Mouse (Mus musculus) liver, embryonic 14.5 days (tissue): Measurements from ENCODE around the gene Rassf7. TPM values are rescaled to one million over a fixed set of nuclear protein-coding genes. Genes with fewer than 3 reads are reported as not detected.
A peak's percentile ranks its signal among the peaks of the same experiment; 100 is the strongest.

ENCODE experiments used
- ATAC-seq: fragments of 200-750 bp; cut with Nextera tagmentation; 2 replicates; pipeline ENCODE4 v1.8.0; 2017; ENCODE audit warnings: moderate number of reproducible peaks, mild to moderate bottlenecking, moderate library complexity; ENCODE audit not compliant: insufficient read depth
- DNase-seq, 3 experiments: peaks; one replicate each; pipeline ENCODE4 v3.0.0-alpha.2; 2012 to 2013; ENCODE audit warnings: low read depth in 3 of 3, low spot score in 3 of 3
- H3K27ac ChIP-seq: fragments of 300-500 bp; sonication (generic); 2 replicates; pipeline ENCODE4 v1.5.1; 2014; ENCODE audit warnings: moderate library complexity, mild to moderate bottlenecking, control low read depth, inconsistent platforms
- H3K27me3 ChIP-seq: fragments of 300-500 bp; sonication (generic); 2 replicates; pipeline ENCODE4 v1.6.1; 2014; ENCODE audit warnings: mild to moderate bottlenecking, low read length, moderate library complexity; ENCODE audit not compliant: control insufficient read depth, insufficient read depth
- H3K36me3 ChIP-seq: fragments of 300-500 bp; sonication (generic); replicated peaks from 2 replicates; pipeline ENCODE4 v1.6.1; 2014; ENCODE audit warnings: low read depth; ENCODE audit not compliant: control insufficient read depth, insufficient read depth
- H3K4me1 ChIP-seq, 2 experiments: fragments of 200-500 bp in 1 of 2; fragments of 300-500 bp in 1 of 2; sonication (generic) in 1 of 2; replicated peaks; 2 replicates each; pipeline ENCODE4 v1.6.1; 2012 to 2014; ENCODE audit warnings: antibody characterized with exemption in 1 of 2, inconsistent platforms in 1 of 2, low read length in 1 of 2; ENCODE audit not compliant: control insufficient read depth in 2 of 2, insufficient read depth in 2 of 2
- H3K4me2 ChIP-seq: fragments of 300-500 bp; sonication (generic); 2 replicates; pipeline ENCODE4 v1.6.1; 2014; ENCODE audit warnings: low read depth, mild to moderate bottlenecking, control low read depth, moderate library complexity
- H3K4me3 ChIP-seq, 2 experiments: fragments of 200-500 bp in 1 of 2; fragments of 300-500 bp in 1 of 2; sonication (generic) in 1 of 2; 2 replicates each; pipeline ENCODE4 v1.5.1; 2012 to 2014; ENCODE audit warnings: low read depth in 2 of 2, low read length in 2 of 2, mild to moderate bottlenecking in 2 of 2, control low read depth in 1 of 2, inconsistent platforms in 1 of 2, moderate library complexity in 1 of 2; ENCODE audit not compliant: insufficient read depth in 1 of 2
- H3K9ac ChIP-seq: fragments of 300-500 bp; sonication (generic); replicated peaks from 2 replicates; pipeline ENCODE4 v1.6.1; 2014; ENCODE audit warnings: mild to moderate bottlenecking, control low read depth, moderate library complexity
- H3K9me3 ChIP-seq: fragments of 300-500 bp; sonication (generic); 2 replicates; pipeline ENCODE4 v1.6.1; 2016; ENCODE audit warnings: low read length, mixed read lengths; ENCODE audit not compliant: control insufficient read depth
- CTCF ChIP-seq: IDR thresholded peaks from 2 replicates; pipeline ENCODE4 v1.5.1; 2016; ENCODE audit warnings: antibody characterized with exemption, low read depth, control low read depth
- EP300 ChIP-seq: IDR thresholded peaks from 2 replicates; pipeline ENCODE4 v1.6.1; 2016; ENCODE audit warnings: antibody characterized with exemption, low read depth
- WGBS: fragments of 180-500 bp; shearing (Covaris S2); extraction: QIAGEN DNeasy Blood & Tissue Kit; methylation state at CpG from one replicate; pipeline ENCODE4 v1.1.7; 2014; ENCODE audit not compliant: insufficient replicate concordance; 5-methylcytosine and 5-hydroxymethylcytosine counted together
- polyA plus RNA-seq, 2 experiments: library from polyadenylated mRNA; depleted of rRNA in 1 of 2; stranded (reverse) in 1 of 2; unstranded in 1 of 2; fragments of >200 nt; fragmentation: Nextera tagmentation in 1 of 2; extraction: Ambion mirVana in 1 of 2; gene quantifications; 2 replicates each; pipeline versions ENCODE4 v1.2.1 to v1.2.3; 2012 to 2014

Gene Rassf7
- polyA plus RNA-seq, 2 experiments: 16.8 to 21.6 TPM

GRCm38 (mm10) chr7:141193348-141193856, 22.3 kb upstream of the Rassf7 start:
- H3K4me3 ChIP-seq: peak overlapping the region; percentile 67 to 88
- H3K27me3 ChIP-seq: no peaks in the 10 kb centered on the region
- 0% methylated on average over 25 of the region's 43 CpGs for WGBS
- peaks cover 33 to 40% of the 10 kb centered on the region in 2 experiments for H3K4me1 ChIP-seq
- H3K9me3 ChIP-seq: no peaks in the 10 kb centered on the region
- DNase-seq (no peak), ATAC-seq (peak; percentile 4; the same call in 1 of the 2 replicates)
- H3K9ac ChIP-seq: peak overlapping the region; percentile 84
- peak overlapping the region; percentile 54 for H3K27ac ChIP-seq
- TF ChIP-seq CTCF (no peak), EP300 (no peak)
- peaks cover 26% of the 10 kb centered on the region for H3K36me3 ChIP-seq
- H3K4me2 ChIP-seq: peak overlapping the region; percentile 78

- Histone ChIP-seq H3K4me1 (peaks cover 38 to 45% of the 10 kb centered on the region in 2 experiments), H3K9ac (peak within 1 kb of the TSS; percentile 84), H3K4me2 (peak within 1 kb of the TSS; percentile 90), H3K9me3 (no peaks in the 10 kb centered on the region), H3K27me3 (no peaks in the 10 kb centered on the region), H3K27ac (peak within 1 kb of the TSS; percentile 83), H3K36me3 (peaks cover 26% of the 10 kb centered on the region), H3K4me3 (peak within 1 kb of the TSS; percentile 67 to 88)
- DNase-seq (peak; percentile 96 to 98 (median 97)), ATAC-seq (peak; percentile 88)
- under 1% methylated on average over 34 of the region's 39 CpGs for WGBS
- TF ChIP-seq EP300 (no peak), CTCF (no peak; the same call in 1 of the 2 replicates)
Measured at GRCm38 (mm10) chr7:141193948-141194347, 21.7 kb upstream of the Rassf7 start, which contains the start of the genes Hras and Lrrc56. Hras (minus strand) TSS chr7:141194005. Lrrc56 (plus strand) TSS chr7:141194157.

- peak overlapping the region; percentile 70 for H3K9ac ChIP-seq
- H3K4me2 ChIP-seq: peak overlapping the region; percentile 90
- ATAC-seq (no peak), DNase-seq (no peak)
- H3K36me3 ChIP-seq: peaks cover 26% of the 10 kb centered on the region
- WGBS: under 1% methylated on average over 23 of the region's 23 CpGs
- H3K4me3 ChIP-seq: peak overlapping the region; percentile 67 to 78
- peak overlapping the region; percentile 83 for H3K27ac ChIP-seq
- H3K27me3 ChIP-seq: no peaks in the 10 kb centered on the region
- TF ChIP-seq CTCF (no peak), EP300 (no peak)
- no peaks in the 10 kb centered on the region for H3K9me3 ChIP-seq
- H3K4me1 ChIP-seq: peaks cover 42 to 50% of the 10 kb centered on the region in 2 experiments
Measured at GRCm38 (mm10) chr7:141194409-141194808, 21.3 kb upstream of the Rassf7 start.

- peak overlapping the region; percentile 90 for H3K4me2 ChIP-seq
- peaks cover 26% of the 10 kb centered on the region for H3K36me3 ChIP-seq
- H3K27ac ChIP-seq: peak overlapping the region; percentile 83
- H3K4me3 ChIP-seq: peak overlapping the region; percentile 67 to 78
- H3K9ac ChIP-seq: peak overlapping the region; percentile 70
- peaks cover 46 to 54% of the 10 kb centered on the region in 2 experiments for H3K4me1 ChIP-seq
- DNase-seq (peak; percentile 87 to 89 (median 87)), ATAC-seq (peak; percentile 11; the same call in 1 of the 2 replicates)
- WGBS: under 1% methylated on average over 28 of the region's 28 CpGs
- H3K27me3 ChIP-seq: no peaks in the 10 kb centered on the region
- H3K9me3 ChIP-seq: no peaks in the 10 kb centered on the region
- TF ChIP-seq EP300: no peak
- no peak for TF ChIP-seq CTCF
Measured at GRCm38 (mm10) chr7:141194830-141195229, 20.8 kb upstream of the Rassf7 start.

GRCm38 (mm10) chr7:141195754-141196153, 19.9 kb upstream of the Rassf7 start:
- H3K27ac ChIP-seq: peak overlapping the region; percentile 65
- WGBS: 83% methylated on average over 2 of the region's 2 CpGs
- DNase-seq: no peak
- peaks cover 17% of the 10 kb centered on the region for H3K36me3 ChIP-seq
- no peaks in the 10 kb centered on the region for H3K9me3 ChIP-seq
- peak overlapping the region; percentile 56 for H3K9ac ChIP-seq
- peaks cover 50 to 55% of the 10 kb centered on the region in 2 experiments for H3K4me1 ChIP-seq
- H3K4me2 ChIP-seq: peak overlapping the region; percentile 90
- no peaks in the 10 kb centered on the region for H3K27me3 ChIP-seq
- no peak for ATAC-seq
- TF ChIP-seq CTCF (no peak), EP300 (no peak)
- H3K4me3 ChIP-seq: no peak overlapping the region
